Mouse (Mus musculus): ENCODE data around the gene Tfb1m.

Gene Tfb1m

GRCm38 (mm10) chr17:3483091-3483490, 74.5 kb downstream of the Tfb1m start:
- in situ Hi-C loops (cut with MboI; ENCODE audit: low pct_unique_long_range_greater_than_20kb in 1 of 2, low sequenced_read_pairs in 2 of 2, unreplicated experiment in 1 of 2), result no loop called here

- in situ Hi-C loops (cut with MboI; ENCODE audit: low pct_unique_long_range_greater_than_20kb in 1 of 2, low sequenced_read_pairs in 2 of 2, unreplicated experiment in 1 of 2), result no loop called here
Measured at GRCm38 (mm10) chr17:3481576-3482575, 75.7 kb downstream of the Tfb1m start.

GRCm38 (mm10) chr17:3476546-3476945, 81.0 kb downstream of the Tfb1m start:
- in situ Hi-C loops (cut with MboI; ENCODE audit: low pct_unique_long_range_greater_than_20kb in 1 of 2, low sequenced_read_pairs in 2 of 2, unreplicated experiment in 1 of 2), result no loop called here

GRCm38 (mm10) chr17:3472018-3472417, 85.6 kb downstream of the Tfb1m start:
- in situ Hi-C loops (cut with MboI; ENCODE audit: low pct_unique_long_range_greater_than_20kb in 1 of 2, low sequenced_read_pairs in 2 of 2, unreplicated experiment in 1 of 2), result no loop called here

All from mouse embryonic stem cell (cell line).